Mouse (Mus musculus): ENCODE measurements around the gene ccdc198.

ccdc198 gene

GRCm38 (mm10) chr14:49201073-49201778 is 44.0 kb downstream of the ccdc198 start:
- DNase-seq (ENCODE audit: low read depth, low spot score) = peak; percentile 21

GRCm38 (mm10) chr14:49197031-49197527 is 48.2 kb downstream of the ccdc198 start:
- DNase-seq (ENCODE audit: low read depth, low spot score) = no peak

GRCm38 (mm10) chr14:49186270-49186669 is 59.0 kb downstream of the ccdc198 start:
- no peak for DNase-seq (ENCODE audit: low read depth, low spot score)

- no peak for DNase-seq (ENCODE audit: low read depth, low spot score)
These were observed 65.5 kb downstream of the ccdc198 start for GRCm38 (mm10) chr14:49179736-49180135.

- no peak for DNase-seq (ENCODE audit: low read depth, low spot score)
These were observed 71.8 kb downstream of the ccdc198 start for GRCm38 (mm10) chr14:49173290-49174135.

GRCm38 (mm10) chr14:49172582-49172988 is 72.7 kb downstream of the ccdc198 start:
- peak; percentile 55 for DNase-seq (ENCODE audit: low read depth, low spot score)

- DNase-seq (ENCODE audit: low read depth, low spot score) = peak; percentile 97
These were observed 73.2 kb downstream of the ccdc198 start, which contains the start of gene Naa30 for GRCm38 (mm10) chr14:49171867-49172581. Naa30 (plus strand) TSS chr14:49172226.

GRCm38 (mm10) chr14:49171286-49171685 is 74.0 kb downstream of the ccdc198 start:
- DNase-seq (ENCODE audit: low read depth, low spot score) = peak; percentile 54

All from R1 (cell line).